Mouse (Mus musculus): ENCODE results near the gene Lhfpl2. TPM values are rescaled to one million over a fixed set of nuclear protein-coding genes. Genes with fewer than 3 reads are reported as not detected.

Gene Lhfpl2
- polyA plus RNA-seq, 1 experiment from 2014 or later = 19.1 TPM

DNA sequence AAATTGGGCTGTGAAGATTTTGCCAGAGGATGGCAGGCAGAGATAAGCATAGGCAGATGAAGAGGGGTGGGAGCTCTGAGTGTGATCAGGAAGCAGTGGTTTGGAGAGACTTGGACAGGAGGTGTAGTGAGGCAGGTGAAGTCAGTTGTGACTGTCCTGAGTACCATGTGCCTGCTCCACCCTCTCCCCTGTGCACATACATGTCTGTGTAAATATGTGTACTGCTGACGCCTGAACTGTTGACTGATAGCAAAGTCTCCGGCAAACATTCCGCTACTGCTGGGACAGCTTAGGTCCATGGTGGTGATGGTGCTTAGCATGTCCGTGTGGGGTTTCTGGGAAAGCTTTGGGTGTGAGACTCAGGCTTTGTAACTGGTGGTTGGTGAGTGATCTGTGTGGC, 73.5 kb downstream of the Lhfpl2 start:
- no peak overlapping the region for H3K4me3 ChIP-seq (replicated peaks)
- peaks cover 14% of the 10 kb centered on the region for H3K4me1 ChIP-seq
- ATAC-seq (ENCODE audit: insufficient read depth, low FRiP score, low read depth) = no peak
- H3K4me2 ChIP-seq = no peak overlapping the region
- WGBS = 69% methylated on average over 4 of the region's 4 CpGs
- H3K27me3 ChIP-seq (replicated peaks) = no peaks in the 10 kb centered on the region
- no peak overlapping the region for H3K9ac ChIP-seq
- H3K36me3 ChIP-seq = no peaks in the 10 kb centered on the region
- H3K27ac ChIP-seq = no peak overlapping the region
- H3K9me3 ChIP-seq = no peaks in the 10 kb centered on the region

DNA sequence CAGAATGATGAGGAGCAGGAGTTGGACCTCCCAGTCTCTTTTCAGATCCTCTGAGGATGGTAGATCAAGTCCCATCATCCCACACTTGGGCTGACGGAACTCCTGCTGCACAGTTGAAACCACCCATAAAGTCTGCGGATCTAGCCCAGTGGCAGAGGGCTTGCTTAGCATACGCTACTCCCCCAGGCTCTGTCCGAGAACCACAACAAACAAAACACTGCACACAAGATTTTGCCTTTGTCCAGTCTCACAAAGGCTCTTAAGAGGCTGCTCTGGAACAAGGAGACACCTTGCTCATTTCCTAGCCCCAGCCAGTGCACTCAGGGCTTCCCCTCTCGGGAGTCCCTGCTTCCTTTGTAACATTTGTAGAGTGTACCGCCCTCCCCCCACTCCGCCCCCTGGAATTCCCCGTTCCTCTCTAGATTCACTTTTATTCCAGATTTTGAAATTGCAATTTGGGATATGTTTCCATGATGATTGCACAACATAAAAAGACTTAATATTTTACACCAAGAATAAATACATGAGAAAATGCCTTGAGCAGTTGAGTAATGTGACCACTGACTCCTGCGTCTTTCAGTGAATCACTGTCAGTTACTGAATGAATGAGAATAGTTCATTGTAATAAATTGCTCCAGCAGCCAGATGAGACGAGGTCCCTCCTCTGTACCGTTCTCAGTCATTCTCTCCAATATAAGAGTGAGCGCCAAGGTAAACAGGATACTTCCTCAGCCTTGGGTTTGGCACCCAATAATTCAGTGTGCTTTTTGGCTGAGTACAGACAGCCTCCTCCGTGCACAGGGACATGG, 74.8 kb downstream of the Lhfpl2 start:
- Histone ChIP-seq H3K9ac (no peak overlapping the region), H3K27me3 (replicated peaks) (no peaks in the 10 kb centered on the region), H3K27ac (no peak overlapping the region), H3K4me1 (peaks cover 19% of the 10 kb centered on the region), H3K36me3 (no peaks in the 10 kb centered on the region), H3K4me2 (no peak overlapping the region), H3K4me3 (replicated peaks) (no peak overlapping the region), H3K9me3 (no peaks in the 10 kb centered on the region)
- no peak for ATAC-seq (ENCODE audit: insufficient read depth, low FRiP score, low read depth)
- 64% methylated on average over 13 of the region's 13 CpGs for WGBS

DNA sequence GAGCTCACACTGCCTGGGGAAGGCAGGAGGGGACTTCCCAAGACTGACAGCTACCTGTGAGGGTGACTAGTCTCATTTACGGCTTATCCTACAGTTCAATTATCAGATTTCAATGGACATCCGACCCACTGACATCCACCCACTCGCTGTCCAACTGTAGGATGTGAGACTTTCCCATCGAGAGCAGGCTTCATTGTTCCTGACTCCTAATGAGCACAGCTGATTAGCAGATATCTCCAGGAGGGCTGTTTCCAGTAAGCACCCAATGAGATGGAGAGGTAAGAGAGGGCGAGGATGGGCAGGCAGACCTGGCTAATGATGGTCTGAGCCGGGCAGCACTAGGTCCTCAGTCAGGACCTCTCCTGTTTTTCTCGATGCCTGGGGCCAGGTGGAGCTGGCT, 77.0 kb downstream of the Lhfpl2 start:
- WGBS = 59% methylated on average over 7 of the region's 7 CpGs
- no peak overlapping the region for H3K9ac ChIP-seq
- H3K4me2 ChIP-seq = no peak overlapping the region
- peaks cover 19% of the 10 kb centered on the region for H3K4me1 ChIP-seq
- no peak for ATAC-seq (ENCODE audit: insufficient read depth, low FRiP score, low read depth)
- H3K27ac ChIP-seq = peak overlapping the region; percentile 64; the same call in 1 of the 2 replicates
- H3K27me3 ChIP-seq (replicated peaks) = no peaks in the 10 kb centered on the region
- no peaks in the 10 kb centered on the region for H3K36me3 ChIP-seq
- no peaks in the 10 kb centered on the region for H3K9me3 ChIP-seq
- no peak overlapping the region for H3K4me3 ChIP-seq (replicated peaks)

DNA sequence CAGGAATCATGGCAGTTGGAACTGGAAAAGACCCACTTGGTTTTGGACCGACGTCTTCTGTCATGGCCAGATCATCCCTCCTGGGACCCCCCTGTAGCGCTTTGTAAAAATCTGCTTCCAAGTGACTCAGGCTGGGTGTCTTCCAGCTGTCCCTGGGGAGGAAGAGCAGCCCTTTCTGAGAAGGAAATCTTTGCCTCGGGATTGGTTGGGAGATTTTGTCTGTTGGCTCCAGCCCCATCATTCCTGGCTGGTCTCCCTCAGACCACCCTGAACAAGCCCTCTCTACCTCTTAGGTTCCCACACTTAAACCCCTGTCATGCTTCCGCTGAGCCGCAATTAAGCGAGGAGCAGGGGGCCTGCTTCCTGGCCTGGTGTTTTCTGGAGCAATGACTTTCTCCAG, 77.6 kb downstream of the Lhfpl2 start:
- Histone ChIP-seq H3K36me3 (no peaks in the 10 kb centered on the region), H3K4me1 (peaks cover 19% of the 10 kb centered on the region), H3K4me3 (replicated peaks) (no peak overlapping the region), H3K9me3 (no peaks in the 10 kb centered on the region), H3K27me3 (replicated peaks) (no peaks in the 10 kb centered on the region), H3K4me2 (no peak overlapping the region), H3K9ac (no peak overlapping the region), H3K27ac (peak overlapping the region; percentile 64; the same call in 1 of the 2 replicates)
- 40% methylated on average over 7 of the region's 7 CpGs for WGBS
- ATAC-seq (ENCODE audit: insufficient read depth, low FRiP score, low read depth) = peak; percentile 74; the same call in 1 of the 2 replicates

DNA sequence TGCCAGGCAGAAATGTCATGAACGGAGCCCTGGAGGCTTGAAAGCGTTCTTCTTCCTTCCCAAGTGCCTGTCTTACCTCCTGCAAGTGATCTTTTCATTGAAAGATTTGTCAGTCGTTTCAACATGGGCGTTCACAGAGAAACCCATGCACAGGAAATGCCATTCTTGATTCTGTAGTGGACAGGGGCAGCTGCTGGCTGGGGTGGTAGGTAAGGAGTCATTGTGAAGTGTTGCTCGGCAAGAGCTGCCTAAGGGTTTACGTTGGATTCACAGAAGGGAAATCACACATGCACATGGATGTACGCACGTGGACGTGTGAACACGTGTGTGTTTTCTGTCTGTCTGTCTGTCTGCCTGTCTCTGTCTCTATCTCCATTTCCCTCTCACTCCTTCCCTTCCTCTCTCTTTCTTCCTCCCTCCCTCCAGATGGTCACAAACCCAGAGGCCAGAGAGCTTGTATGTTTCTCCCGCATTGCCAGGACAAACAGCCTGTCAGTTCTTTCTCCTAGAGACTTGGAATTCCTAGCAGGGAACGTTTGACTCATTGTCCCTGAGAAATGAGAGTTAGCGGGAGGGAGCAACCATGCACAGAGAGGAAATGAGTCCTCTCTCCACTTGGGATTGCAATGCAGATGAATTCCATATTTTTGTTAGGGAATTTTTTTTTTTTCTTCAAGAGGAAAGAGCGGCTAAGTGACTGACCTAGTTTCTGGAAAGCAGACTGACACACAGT, 82.3 kb downstream of the Lhfpl2 start:
- Histone ChIP-seq H3K36me3 (no peaks in the 10 kb centered on the region), H3K9ac (no peak overlapping the region), H3K27me3 (replicated peaks) (no peaks in the 10 kb centered on the region), H3K27ac (peak overlapping the region; percentile 57), H3K9me3 (no peaks in the 10 kb centered on the region), H3K4me1 (peaks cover 38% of the 10 kb centered on the region), H3K4me2 (no peak overlapping the region), H3K4me3 (replicated peaks) (no peak overlapping the region)
- no peak for ATAC-seq (ENCODE audit: insufficient read depth, low FRiP score, low read depth)
- WGBS = 52% methylated on average over 14 of the region's 14 CpGs

- 62% methylated on average over 4 of the region's 4 CpGs for whole genome bisulfite sequencing
- H3K9ac ChIP-seq = no peak overlapping the region
- H3K27me3 ChIP-seq (replicated peaks) = no peaks in the 10 kb centered on the region
- peak overlapping the region; percentile 57; the same call in 1 of the 2 replicates for H3K27ac ChIP-seq
- ATAC-seq (ENCODE audit: insufficient read depth, low FRiP score, low read depth) = no peak
- H3K36me3 ChIP-seq = no peaks in the 10 kb centered on the region
- H3K4me1 ChIP-seq = peaks cover 33% of the 10 kb centered on the region
- no peaks in the 10 kb centered on the region for H3K9me3 ChIP-seq
- no peak overlapping the region for H3K4me3 ChIP-seq (replicated peaks)
- H3K4me2 ChIP-seq = no peak overlapping the region
Observed at GRCm38 (mm10) chr13:94140446-94140845, 82.8 kb downstream of the Lhfpl2 start.

DNA sequence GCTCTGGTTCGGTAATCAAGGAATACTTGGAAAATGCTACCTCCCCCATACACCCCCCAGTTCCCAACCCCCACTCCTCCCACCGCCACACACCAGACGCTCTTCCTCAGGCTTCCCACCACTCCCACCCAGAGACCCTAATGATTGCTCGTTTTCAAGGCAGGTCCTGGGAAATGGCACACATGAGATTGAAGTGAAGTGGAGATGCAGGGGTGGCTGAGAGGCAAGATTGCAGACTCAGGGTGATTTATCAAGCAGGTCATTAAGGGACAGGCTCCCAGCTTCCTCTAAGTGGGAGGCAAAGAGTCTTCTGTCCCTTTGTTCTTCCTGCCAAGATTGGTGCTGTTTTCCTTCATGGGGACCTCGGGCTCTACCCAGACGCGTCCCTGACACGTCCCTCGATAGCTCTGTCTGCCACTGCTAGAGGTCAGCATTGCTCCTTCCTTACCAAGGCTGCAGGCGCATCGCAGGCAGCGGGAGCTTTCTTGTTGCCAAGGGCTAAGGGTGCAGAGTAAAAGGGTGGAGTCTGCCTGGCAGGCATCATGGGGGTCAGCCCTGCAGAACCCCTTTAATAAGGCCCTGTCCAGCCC, 85.6 kb downstream of the Lhfpl2 start:
- no peaks in the 10 kb centered on the region for H3K36me3 ChIP-seq
- no peaks in the 10 kb centered on the region for H3K27me3 ChIP-seq (replicated peaks)
- no peak overlapping the region for H3K4me2 ChIP-seq
- no peak; the same call in 1 of the 2 replicates for ATAC-seq (ENCODE audit: insufficient read depth, low FRiP score, low read depth)
- no peak overlapping the region for H3K9ac ChIP-seq
- H3K4me3 ChIP-seq (replicated peaks) = no peak overlapping the region
- no peaks in the 10 kb centered on the region for H3K9me3 ChIP-seq
- H3K27ac ChIP-seq = no peak overlapping the region
- WGBS = 21% methylated on average over 12 of the region's 12 CpGs
- H3K4me1 ChIP-seq = peaks cover 22% of the 10 kb centered on the region

DNA sequence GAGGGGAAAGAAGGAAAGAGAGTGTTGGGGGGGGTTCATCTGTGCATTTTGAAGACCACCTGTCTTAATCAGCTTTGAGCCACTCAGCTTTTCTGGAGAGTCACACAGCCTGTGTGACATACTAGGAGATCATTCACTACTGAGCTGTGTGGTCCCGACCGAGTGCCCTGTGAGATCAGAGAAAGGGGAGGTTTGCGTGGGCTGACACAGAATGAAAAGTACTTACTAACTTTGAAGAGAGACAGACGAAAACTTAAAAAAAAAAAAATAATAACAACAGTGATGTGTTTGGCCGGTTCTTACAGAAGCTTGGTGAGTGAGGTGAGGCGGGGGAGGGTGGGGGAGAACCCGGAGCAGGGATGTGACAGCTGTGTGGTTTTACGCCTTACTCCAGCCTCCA, 86.9 kb downstream of the Lhfpl2 start:
- no peak overlapping the region for H3K27ac ChIP-seq
- ATAC-seq (ENCODE audit: insufficient read depth, low FRiP score, low read depth) = no peak
- 57% methylated on average over 8 of the region's 8 CpGs for WGBS

GRCm38 (mm10) chr13:94147257-94147656, 89.7 kb downstream of the Lhfpl2 start:
- Histone ChIP-seq H3K4me1 (peaks cover 15% of the 10 kb centered on the region), H3K9ac (no peak overlapping the region), H3K9me3 (no peaks in the 10 kb centered on the region), H3K36me3 (no peaks in the 10 kb centered on the region), H3K4me3 (replicated peaks) (no peak overlapping the region), H3K27ac (no peak overlapping the region), H3K4me2 (no peak overlapping the region), H3K27me3 (replicated peaks) (no peaks in the 10 kb centered on the region)
- ATAC-seq (ENCODE audit: insufficient read depth, low FRiP score, low read depth) = no peak
- 36% methylated on average over 4 of the region's 4 CpGs for WGBS

More for the DNA sequence above, 86.9 kb downstream of the Lhfpl2 start:
- Histone ChIP-seq H3K27me3 (replicated peaks) (no peaks in the 10 kb centered on the region), H3K9ac (no peak overlapping the region), H3K36me3 (no peaks in the 10 kb centered on the region), H3K9me3 (no peaks in the 10 kb centered on the region), H3K4me2 (no peak overlapping the region), H3K4me3 (replicated peaks) (no peak overlapping the region), H3K4me1 (peaks cover 22% of the 10 kb centered on the region)

- ATAC-seq (ENCODE audit: insufficient read depth, low FRiP score, low read depth) = no peak
Observed at GRCm38 (mm10) chr13:94149006-94149405, 91.4 kb downstream of the Lhfpl2 start.

DNA sequence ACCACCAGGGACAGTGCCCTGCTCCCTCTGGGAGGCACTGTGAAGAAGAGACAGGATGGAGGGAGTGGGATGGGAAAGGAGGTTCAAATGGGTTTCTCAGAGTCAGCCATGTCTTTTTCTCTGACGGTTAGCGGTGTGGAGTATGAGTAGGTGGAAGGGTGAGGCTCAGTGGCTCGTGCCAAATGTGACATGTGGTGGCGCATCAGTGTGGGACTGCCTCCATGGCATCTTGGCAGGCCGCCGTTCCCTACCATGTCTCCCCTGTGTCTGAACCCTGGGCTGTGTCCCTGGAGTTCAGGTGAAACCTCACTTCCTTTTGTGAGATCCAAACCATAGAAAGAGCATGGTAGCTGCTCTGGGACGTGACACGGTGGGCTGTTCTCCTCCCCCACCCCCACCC, 92.2 kb downstream of the Lhfpl2 start:
- no peaks in the 10 kb centered on the region for H3K4me1 ChIP-seq
- no peak overlapping the region for H3K9ac ChIP-seq
- H3K27ac ChIP-seq = no peak overlapping the region
- no peaks in the 10 kb centered on the region for H3K27me3 ChIP-seq (replicated peaks)
- H3K4me2 ChIP-seq = no peak overlapping the region
- H3K36me3 ChIP-seq = no peaks in the 10 kb centered on the region
- H3K9me3 ChIP-seq = no peaks in the 10 kb centered on the region
- WGBS = 89% methylated on average over 8 of the region's 8 CpGs
- no peak overlapping the region for H3K4me3 ChIP-seq (replicated peaks)
- no peak for ATAC-seq (ENCODE audit: insufficient read depth, low FRiP score, low read depth)

More at GRCm38 (mm10) chr13:94149006-94149405, 91.4 kb downstream of the Lhfpl2 start:
- Histone ChIP-seq H3K27me3 (replicated peaks) (no peaks in the 10 kb centered on the region), H3K27ac (no peak overlapping the region), H3K4me3 (replicated peaks) (no peak overlapping the region), H3K4me1 (peaks cover 2% of the 10 kb centered on the region), H3K36me3 (no peaks in the 10 kb centered on the region), H3K9me3 (no peaks in the 10 kb centered on the region), H3K9ac (no peak overlapping the region), H3K4me2 (no peak overlapping the region)
- 70% methylated on average over 5 of the region's 5 CpGs for WGBS

DNA sequence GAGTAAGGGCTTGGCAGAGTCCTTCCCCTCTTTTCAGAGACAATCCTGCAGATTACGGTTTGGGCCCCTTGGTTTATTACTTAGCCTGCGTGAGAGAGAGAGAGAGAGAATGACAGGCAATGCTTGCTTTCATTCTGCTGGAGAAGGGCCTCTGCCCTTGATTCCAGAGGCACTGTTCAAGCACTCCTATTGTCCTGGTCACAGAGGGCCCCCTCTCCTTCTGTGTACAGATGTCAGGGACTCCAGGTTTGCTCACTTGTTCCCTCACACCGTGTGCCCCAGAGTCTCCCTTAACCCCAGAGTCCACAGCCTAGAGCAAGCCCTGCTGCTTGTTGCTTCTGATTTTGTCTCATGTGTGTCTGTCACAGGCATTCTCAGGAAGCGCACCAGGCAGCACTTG, 93.7 kb downstream of the Lhfpl2 start:
- no peak overlapping the region for H3K4me2 ChIP-seq
- H3K4me3 ChIP-seq (replicated peaks) = no peak overlapping the region
- H3K4me1 ChIP-seq = no peaks in the 10 kb centered on the region
- 71% methylated on average over 4 of the region's 4 CpGs for WGBS
- no peaks in the 10 kb centered on the region for H3K9me3 ChIP-seq
- H3K9ac ChIP-seq = no peak overlapping the region
- H3K36me3 ChIP-seq = no peaks in the 10 kb centered on the region
- no peak for ATAC-seq (ENCODE audit: insufficient read depth, low FRiP score, low read depth)
- H3K27ac ChIP-seq = no peak overlapping the region
- no peaks in the 10 kb centered on the region for H3K27me3 ChIP-seq (replicated peaks)

All from stomach, embryonic 15.5 days (tissue).